Mouse (Mus musculus) frontal cortex, adult (tissue): ENCODE data around the gene Lhx5.
A peak's percentile ranks its signal among the peaks of the same experiment; 100 is the strongest.

Experiments
- ATAC-seq: cut with Nextera tagmentation; 2 replicates; pipeline ENCODE4 v1.9.2; 2017; ENCODE audit warnings: mild to moderate bottlenecking, moderate library complexity, mixed read lengths; ENCODE audit not compliant: low TSS enrichment

The Lhx5 gene

GRCm38 (mm10) chr5:120431649-120432485 lies at the start of gene Lhx5:
TSS of gene Lhx5 (plus strand) at chr5:120431699.
- no peak for ATAC-seq

- ATAC-seq = no peak
Observed at GRCm38 (mm10) chr5:120386361-120386760, 45.1 kb upstream of the Lhx5 start.

DNA sequence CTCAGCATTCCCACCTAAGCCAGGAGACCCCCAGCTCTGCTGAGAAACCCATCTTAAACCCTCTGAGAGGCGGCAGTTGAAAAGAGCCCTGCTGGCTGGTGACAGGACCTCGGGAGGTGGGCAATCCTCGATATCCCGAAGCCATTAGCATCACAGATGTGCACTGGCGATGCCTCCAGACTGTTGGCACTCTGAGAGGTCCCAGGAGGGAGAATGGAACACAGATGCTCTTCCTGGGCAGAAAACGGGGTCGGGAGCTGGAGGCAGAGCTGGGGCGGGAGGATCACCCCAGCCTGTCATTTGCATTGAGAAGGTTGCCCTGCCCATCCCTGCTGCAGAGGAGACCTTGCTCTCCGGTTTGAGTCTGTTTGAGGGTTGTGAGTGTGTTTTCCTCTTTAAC lies 42.7 kb upstream of the Lhx5 start:
- no peak for ATAC-seq

DNA sequence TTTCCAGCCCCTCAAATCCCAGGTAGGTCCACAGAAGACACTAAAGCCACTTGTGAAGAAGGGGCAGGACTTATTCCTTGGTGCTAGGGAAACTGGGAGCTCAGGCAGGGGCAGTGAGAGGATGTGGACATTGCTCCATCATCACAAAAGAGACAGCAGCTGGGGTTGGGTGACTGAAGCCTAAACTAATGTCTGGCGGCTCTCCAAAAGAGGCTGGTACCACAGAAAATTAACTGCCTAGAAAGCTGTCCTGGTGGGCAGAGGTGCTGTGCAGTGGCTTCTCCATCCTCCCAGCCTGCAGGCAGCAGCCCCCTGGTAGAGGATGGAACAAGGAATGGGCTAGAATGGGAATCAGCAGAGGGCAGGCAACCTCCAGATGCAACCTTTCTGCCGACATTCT lies 41.5 kb upstream of the Lhx5 start:
- no peak for ATAC-seq

- no peak for ATAC-seq
Observed at GRCm38 (mm10) chr5:120393871-120394667, 37.4 kb upstream of the Lhx5 start.

DNA sequence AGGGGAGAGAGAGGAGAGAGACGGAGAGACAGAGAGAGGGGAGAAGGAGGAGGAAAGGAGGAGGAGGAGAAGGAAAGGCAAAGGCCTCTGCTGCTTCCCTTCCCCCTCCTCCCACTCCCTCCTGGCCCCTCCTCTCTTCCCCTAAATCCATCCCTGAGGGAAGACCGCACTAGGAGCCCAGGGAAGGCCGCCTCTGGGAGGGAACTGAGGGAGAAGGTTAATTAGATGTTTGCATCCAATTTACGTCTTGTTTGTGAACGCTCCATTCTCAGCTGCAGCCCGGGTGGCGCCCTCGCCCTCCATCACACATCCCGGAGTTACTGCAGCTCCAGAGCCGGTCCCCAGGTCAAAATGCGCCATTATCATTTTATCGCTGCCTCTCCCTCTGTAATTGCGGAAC lies 33.5 kb upstream of the Lhx5 start:
- no peak for ATAC-seq

DNA sequence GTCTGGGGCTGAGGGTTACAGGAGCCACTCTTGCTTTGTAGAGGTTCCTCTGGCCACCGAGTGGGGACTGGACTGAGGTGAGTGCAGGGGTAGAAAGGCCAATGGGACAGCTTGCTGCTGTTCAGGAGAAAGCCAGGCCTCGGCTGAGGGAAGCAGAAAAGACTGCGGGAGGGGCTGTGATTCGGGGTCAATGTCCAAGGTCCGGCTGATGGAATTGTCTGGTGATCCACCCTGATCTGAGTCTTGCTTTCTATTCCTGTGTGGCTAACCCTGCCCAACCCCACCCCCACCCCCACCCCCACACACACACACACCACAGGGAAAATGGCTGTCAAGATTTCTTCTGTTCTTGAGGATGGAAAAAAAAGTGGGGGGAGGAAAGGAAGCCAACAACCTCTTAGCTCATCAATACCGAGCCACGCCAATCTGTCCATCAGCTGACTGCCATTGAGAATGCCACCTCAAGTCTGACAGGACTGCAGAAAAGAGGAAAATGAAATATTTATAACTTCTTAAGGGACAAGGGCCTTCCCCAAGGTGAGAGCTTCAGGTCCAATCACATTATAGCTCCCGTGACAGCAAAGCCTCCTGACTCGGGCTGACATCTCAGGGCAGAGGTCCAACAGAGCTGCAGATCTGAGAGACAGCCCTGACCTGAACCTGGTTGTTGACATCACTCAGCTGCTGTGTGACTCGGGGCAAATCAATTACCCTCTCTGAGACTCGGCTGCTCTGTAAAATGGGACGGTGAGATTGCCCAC lies 26.5 kb upstream of the Lhx5 start:
- no peak for ATAC-seq

DNA sequence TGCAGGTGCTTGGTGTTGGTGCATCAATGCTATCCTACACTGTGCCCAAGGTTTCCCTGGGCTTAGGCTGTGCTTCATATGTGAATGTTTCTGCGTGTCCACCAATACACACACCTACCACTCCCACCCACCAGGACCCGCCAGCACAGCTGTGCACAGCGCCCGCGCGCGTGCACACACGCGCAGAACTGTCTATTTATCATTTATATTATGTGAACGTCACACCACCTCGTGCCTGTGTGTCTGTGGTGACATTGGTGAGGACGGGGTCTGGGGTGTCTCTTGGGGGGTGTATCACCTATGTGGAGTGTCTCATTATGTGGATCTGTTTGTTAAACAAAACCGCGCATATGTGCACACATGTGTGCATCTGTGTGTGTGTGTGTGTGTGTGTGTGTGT lies 22.6 kb upstream of the Lhx5 start:
- no peak for ATAC-seq

DNA sequence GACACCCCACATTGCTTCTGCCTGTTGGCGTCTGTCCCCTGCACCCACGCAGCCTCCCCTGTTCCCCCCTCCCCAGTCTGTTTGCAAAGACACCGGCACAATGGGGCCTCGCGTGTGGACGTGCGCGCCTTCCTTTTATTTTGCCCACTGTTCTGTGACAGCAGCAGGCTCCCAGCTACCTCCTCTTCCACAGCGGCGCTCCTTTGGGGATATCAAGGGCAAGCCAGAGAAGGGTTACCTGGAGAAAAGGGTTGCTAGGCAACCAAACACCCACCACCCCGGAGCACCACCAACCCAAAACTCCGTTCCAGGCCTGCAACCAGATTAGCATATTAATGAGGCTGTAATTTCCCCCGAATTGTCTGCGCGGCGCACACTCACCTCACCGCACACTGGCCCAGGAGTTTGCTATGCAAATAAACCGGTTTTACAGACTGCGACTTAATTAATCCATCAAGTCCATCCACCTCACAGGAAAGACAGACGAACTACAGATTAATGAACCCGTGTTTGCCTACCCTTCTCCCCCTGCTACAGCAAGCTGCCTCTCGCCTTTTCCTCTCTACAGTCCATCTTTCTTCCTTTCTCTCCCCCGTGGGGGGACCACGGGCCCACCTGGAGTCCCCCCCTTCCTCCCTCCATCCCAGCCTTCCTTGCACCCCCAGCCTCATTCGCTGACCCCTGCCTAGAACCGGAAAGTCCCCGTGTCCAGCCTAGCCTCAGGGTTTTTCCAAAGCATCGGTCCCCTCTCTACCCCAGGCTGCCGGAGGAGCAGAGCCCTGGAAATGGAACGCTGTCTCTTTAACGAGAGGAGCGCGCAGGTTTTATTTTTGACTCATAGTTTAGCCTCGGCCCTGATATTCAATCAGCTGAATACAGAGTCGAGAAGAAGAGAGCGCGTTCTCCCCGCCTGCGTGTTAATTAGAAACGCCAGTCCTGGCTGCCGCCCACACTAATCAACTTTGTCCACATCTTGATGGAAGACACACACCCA lies 21.8 kb upstream of the Lhx5 start:
- ATAC-seq = peak; percentile 62; the same call in 1 of the 2 replicates

DNA sequence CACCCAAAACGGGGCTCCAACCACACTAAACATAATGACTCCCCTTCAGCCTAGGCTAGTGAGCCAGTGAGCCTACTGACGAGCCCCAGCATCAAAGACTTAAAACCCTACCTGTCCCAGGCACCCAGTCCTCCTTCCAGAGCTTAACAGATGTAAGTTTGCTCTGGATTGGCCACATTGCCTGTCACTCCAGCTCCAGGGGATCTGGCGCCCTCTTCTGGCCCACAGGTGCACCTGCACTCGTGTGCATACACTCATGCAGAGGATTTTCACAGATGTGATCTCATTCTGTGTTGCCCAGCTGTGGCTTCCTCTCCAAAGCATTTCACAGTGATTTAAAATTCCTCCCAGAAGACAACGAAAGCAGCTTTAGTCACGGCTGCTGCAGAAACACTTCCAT lies 18.1 kb upstream of the Lhx5 start:
- no peak for ATAC-seq

DNA sequence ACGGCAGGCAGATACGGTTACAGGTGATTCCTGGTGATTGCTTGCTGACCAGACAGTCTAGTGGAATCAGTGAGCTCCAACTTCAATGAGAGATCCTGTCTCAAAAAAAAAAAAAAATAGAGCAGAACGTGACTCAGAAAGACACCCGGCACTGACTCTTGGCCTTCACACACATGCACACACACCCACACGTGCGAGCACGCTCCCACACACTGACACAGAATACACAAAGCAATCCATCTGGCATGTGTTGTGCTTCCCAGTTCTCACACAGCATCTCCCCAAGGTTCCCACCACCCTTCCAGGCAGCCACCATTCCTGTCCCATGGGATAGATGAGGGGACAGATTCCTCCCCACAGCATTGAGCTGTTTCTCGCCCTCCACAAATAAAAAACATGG lies 11.4 kb upstream of the Lhx5 start:
- ATAC-seq = no peak

DNA sequence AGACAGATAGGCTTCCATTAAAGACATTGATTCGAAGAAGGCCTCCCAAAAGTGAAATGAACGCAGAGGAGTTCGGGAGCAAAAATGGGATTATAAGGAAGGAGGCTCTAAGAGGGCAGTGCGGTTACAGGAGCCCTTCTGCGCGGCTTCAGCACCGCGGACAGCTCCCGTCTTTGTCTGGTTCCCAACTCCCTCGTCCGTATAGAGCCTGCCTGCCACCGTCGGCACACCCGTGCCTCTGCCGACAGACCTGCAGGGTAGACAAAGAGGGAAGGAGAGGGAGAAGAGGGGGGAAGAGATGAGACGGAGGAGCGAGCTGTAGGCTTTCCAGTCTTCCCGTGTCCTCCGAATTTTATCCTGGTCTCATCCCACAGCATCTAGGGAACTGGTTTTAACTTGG lies 7.5 kb upstream of the Lhx5 start:
- ATAC-seq = no peak

DNA sequence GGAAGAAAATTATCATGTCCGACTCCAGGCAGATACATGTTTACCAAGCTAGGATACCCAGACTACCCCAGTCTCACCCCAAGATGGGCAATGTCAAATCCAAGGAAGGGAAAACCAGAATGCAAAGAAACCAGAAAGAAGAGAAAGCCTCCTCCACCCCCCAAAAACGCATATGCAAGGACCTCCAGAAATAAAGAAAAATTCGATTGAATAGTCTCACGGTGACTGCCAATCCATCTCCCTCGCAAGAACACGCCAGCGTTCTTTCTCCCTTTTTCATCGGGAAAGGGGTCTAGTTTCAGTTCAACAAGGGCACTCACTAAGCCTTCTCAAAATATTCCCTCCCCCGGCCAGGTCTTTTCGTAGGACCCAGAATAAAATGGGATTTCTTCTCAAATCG lies 6.8 kb upstream of the Lhx5 start:
- ATAC-seq = no peak

GRCm38 (mm10) chr5:120425711-120426110 lies 5.8 kb upstream of the Lhx5 start:
- no peak for ATAC-seq

DNA sequence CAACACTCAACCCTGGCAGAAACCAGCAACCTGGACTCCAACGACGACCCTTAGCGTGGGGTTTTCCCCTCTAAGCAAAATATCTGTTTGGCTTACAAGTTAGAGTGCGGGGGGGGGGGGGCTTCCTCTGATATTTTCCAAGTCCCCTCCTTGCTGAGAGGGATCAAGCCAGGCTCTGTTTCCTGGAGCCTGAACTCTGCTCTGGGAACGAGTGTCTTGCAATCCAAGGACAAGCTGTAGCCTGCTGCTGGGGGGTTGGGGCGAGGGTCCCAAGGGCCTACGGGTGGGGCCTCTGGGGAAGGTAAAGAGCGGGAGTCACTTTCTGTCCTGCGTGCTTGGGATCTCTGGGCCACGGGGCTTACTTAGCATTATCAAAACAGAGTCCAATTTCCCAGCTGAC lies 4.9 kb upstream of the Lhx5 start:
- ATAC-seq = no peak

- ATAC-seq = no peak
Observed at GRCm38 (mm10) chr5:120427451-120427938, 4.0 kb upstream of the Lhx5 start.

DNA sequence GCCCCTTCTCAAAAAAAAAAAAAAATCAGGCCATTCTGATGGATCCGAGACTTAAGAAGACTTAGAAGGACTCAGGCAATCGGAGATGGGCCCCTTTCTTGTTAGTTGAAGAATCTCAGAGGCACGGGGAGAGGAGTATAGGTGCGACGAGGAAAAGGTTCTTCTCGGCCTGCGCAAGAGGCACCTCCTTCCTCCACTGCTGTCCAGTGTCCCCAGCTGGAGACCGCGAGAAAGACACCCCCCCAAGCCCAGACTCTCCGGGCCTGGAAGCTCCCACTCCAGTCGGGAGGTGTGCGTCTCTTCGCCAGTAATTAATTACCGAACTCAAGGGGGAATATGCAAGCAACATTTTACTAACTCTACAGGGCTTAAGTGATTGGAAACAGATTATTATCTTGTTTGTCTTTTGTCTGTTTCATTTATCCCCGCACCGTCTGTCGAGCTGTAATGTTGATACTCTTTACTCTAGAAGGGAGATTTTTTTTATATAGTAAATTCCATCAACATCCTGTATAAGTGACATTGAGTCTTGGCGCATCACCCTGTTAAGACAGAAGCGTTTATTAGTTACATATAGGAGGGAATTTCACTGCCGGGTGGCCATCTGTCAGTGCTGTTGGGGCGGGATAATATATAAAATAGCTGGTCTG lies 3.2 kb upstream of the Lhx5 start:
- ATAC-seq = no peak

- no peak for ATAC-seq
Observed at GRCm38 (mm10) chr5:120428990-120429389, 2.5 kb upstream of the Lhx5 start.

GRCm38 (mm10) chr5:120429692-120430091 lies 1.8 kb upstream of the Lhx5 start:
- no peak for ATAC-seq

GRCm38 (mm10) chr5:120431001-120431583 lies 407 bp upstream of the Lhx5 start:
- no peak for ATAC-seq
